Mouse (Mus musculus) embryonic fibroblast, embryonic 13.5 days (primary cell): ENCODE measurements at regions not wholly inside any gene's neighbourhood (a gene's known extent, or its start where the extent isn't known, plus 50 kb on each side); places are given as distances from the start of the nearest gene placed in this dataset.

Experiments used
- H3K27ac ChIP-seq: 2 replicates; pipeline ENCODE4 v1.5.1; 2012; ENCODE audit warnings: low read length, control low read depth, inconsistent platforms; ENCODE audit not compliant: insufficient read depth
- H3K4me1 ChIP-seq: 2 replicates; pipeline ENCODE4 v1.6.1; 2011; ENCODE audit warnings: low read length; ENCODE audit not compliant: control insufficient read depth, insufficient read depth
- H3K4me3 ChIP-seq: 2 replicates; pipeline ENCODE4 v1.5.1; 2011; ENCODE audit warnings: mild to moderate bottlenecking, control low read depth, low read length; ENCODE audit not compliant: insufficient read depth
- CTCF ChIP-seq: IDR thresholded peaks from 2 replicates; pipeline ENCODE4 v1.5.1; 2011; ENCODE audit warnings: mild to moderate bottlenecking, control low read depth, low read length, moderate library complexity, borderline replicate concordance; ENCODE audit not compliant: insufficient read depth
- POLR2A ChIP-seq: IDR thresholded peaks from 2 replicates; pipeline ENCODE4 v1.6.1; 2011; ENCODE audit warnings: low read depth, mild to moderate bottlenecking, control low read depth, low read length, moderate library complexity

DNA sequence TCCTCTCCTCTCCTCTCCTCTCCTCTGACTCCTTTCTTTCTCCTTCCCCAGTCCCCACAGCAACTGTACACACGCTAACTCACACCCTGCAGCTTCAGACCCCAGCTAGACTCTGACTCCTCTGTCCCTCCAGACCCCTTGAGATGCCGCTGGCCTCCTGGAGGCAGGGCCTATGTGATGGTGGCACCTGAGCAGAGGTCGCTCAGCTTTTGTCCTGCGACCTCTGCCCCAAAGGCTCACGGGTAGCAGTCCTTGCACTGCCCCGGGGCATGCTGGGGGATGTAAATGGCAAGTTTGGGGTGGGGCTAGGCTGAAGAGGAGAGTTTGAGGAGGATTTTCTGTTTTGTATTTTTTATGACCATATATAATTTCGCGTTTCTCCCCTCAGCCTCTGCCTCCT, 60.2 kb upstream of the Casz1 start:
- no peak for TF ChIP-seq POLR2A
- TF ChIP-seq CTCF: no peak
- no peaks in the 10 kb centered on the region for H3K4me1 ChIP-seq
- H3K4me3 ChIP-seq: no peak overlapping the region
- no peak overlapping the region for H3K27ac ChIP-seq

- no peak overlapping the region for H3K27ac ChIP-seq
- no peak overlapping the region for H3K4me3 ChIP-seq
- TF ChIP-seq POLR2A (no peak), CTCF (no peak)
- H3K4me1 ChIP-seq: no peaks in the 10 kb centered on the region
Measured at GRCm38 (mm10) chr4:148746460-148747314, 57.5 kb upstream of the Casz1 start.

DNA sequence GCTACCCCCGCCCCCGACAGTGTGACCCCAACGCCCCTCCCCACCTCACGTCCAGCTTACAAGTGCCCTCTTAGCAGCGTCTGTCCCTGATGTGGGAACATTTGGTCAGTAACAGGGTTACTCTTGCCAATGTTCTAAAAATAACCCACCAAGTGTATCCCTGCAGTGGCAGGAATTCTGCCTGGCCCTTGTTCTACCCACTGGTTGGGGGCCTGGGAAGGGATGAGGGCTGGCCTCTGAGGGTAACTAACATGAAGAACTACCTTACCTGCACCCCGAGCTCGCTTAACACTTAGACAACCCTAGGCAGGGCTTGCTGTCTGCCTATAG, 56.9 kb upstream of the Casz1 start:
- no peak overlapping the region for H3K4me3 ChIP-seq
- H3K27ac ChIP-seq: no peak overlapping the region
- no peaks in the 10 kb centered on the region for H3K4me1 ChIP-seq
- TF ChIP-seq POLR2A (no peak), CTCF (no peak)

DNA sequence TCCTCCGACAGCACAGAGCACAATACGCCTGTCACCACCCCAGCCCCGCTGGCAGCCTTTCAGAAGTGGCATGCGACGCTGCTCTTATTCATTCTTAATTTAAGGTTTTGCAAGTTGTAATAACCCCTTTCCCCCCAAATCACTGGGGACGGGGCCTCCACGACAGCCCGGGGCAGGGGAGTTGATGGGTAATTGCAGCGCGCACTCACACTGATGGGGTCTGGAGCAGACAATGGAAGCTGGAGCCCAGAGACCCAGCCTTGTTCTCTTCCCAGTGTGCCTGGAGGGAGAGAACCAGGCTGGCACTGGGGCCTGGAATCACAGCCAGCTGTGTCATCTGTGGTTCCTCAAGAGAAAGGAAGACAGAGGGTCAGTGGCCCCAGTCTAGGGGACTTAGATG, 54.2 kb upstream of the Casz1 start:
- no peaks in the 10 kb centered on the region for H3K4me1 ChIP-seq
- TF ChIP-seq POLR2A (no peak), CTCF (no peak)
- H3K4me3 ChIP-seq: no peak overlapping the region

GRCm38 (mm10) chr4:148751591-148751990, 52.6 kb upstream of the Casz1 start:
- Histone ChIP-seq H3K4me1 (no peaks in the 10 kb centered on the region), H3K27ac (no peak overlapping the region), H3K4me3 (no peak overlapping the region)
- no peak for TF ChIP-seq POLR2A
- TF ChIP-seq CTCF: no peak

More for the DNA sequence above, 54.2 kb upstream of the Casz1 start:
- H3K27ac ChIP-seq: no peak overlapping the region

DNA sequence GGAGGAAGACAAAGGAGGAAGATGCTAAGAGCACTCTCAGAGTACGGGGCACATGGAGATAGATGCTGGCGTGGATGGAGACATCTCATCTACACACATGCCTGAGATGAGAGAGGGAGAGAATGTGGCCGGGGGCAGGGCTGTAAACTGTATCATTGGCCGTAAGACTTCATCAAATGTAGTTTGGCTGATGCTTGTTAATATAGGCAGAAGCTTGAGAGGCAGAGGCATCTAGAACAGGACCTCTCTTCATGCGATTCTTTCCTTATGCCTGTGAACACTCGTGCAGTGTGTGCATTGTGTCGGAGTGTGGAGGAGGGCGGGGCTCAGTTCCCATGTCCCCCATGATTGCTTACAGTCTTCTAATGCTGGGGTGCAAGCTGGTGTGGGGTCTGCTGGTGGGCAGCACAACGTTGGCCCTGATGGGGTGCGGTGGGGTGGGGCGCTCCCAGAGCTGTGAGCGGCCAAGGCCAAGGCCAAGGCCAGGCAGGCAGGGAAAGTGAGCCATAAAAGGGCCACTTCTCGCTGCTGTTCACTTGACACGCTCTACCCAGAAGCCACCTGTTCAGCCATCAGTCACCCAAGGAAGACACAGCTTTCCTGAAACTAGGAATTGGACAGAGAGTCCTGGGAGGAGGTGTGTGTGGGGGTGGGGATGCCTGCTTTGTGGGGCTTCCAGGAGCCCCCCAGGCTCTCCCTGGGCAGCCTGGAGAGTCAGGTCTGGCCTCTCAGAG, 51.7 kb upstream of the Casz1 start:
- Histone ChIP-seq H3K4me1 (no peaks in the 10 kb centered on the region), H3K4me3 (no peak overlapping the region), H3K27ac (no peak overlapping the region)
- TF ChIP-seq CTCF (no peak), POLR2A (no peak)

DNA sequence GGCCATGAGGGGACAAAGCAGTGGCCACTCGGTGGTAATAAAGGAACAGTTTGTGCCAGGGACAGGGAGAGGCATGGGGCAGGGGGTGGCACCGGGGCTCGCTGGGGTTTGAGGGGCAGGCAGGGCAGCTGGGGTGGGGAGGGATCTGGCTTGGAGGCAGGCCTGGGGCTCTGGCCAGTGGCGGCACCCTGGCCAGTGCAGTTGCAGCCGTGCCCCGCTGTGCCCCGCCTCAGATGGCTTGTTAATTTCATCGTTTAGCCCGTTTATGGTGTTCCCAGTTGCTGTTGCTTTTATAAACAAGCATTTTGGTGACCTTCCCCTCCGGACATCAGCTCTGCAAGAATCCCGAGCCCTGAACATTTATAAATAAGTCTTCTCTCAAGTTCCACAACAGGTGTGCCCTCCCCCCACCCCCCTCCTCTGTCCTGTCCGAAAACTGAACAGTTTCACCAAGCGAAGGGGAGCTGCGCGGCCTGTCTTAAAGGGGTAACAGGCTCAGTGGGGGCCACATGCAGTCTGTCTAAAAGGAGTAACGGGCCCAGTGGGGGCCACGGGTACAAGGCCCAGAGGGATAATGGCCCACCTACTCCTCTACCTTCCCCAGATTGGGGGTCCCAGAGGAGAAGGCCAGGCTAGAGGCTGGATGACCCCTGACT, 51.0 kb upstream of the Casz1 start:
- H3K4me1 ChIP-seq: no peaks in the 10 kb centered on the region
- TF ChIP-seq CTCF (no peak), POLR2A (no peak)
- no peak overlapping the region for H3K27ac ChIP-seq
- H3K4me3 ChIP-seq: no peak overlapping the region

DNA sequence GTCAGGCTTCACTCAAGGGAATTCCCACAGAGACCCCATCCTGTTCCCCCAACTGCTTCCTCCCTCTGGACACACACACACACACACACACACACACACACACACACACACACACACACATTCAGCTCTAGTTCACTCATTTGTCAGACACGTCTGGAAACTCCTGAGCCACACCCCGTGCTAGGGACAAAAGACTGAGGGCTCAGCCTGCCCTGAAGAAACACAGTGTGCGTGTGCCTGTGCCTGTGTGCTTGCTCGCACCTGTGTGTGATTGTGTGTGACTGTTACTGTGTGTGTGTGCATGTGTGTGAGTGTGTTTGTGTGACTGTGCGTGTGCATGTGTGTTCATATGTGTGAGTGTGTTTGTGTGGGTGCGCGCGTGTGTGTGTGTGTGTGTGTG, 50.4 kb upstream of the Casz1 start:
- Histone ChIP-seq H3K27ac (no peak overlapping the region), H3K4me1 (no peaks in the 10 kb centered on the region)

More for the DNA sequence above, 50.4 kb upstream of the Casz1 start:
- TF ChIP-seq CTCF: no peak
- TF ChIP-seq POLR2A: no peak
- H3K4me3 ChIP-seq: no peak overlapping the region
